Mouse (Mus musculus) heart, adult 2 months (tissue): ENCODE measurements around the gene Zfyve1. TPM values are rescaled to one million over a fixed set of nuclear protein-coding genes. Genes with fewer than 3 reads are reported as not detected.

ENCODE experiments used
- DNase-seq, 2 experiments: peaks; one replicate each; pipeline ENCODE4 v3.0.0; 2021
- H3K27ac ChIP-seq: fragments of 200-600 bp; 2 replicates; pipeline ENCODE4 v1.8.1; 2022
- H3K27me3 ChIP-seq: fragments of 200-500 bp; 2 replicates; pipeline ENCODE4 v1.6.1; 2012; ENCODE audit warnings: mild to moderate bottlenecking, low read length, inconsistent platforms, mixed read lengths; ENCODE audit not compliant: control insufficient read depth, insufficient read depth
- H3K36me3 ChIP-seq: fragments of 200-500 bp; 2 replicates; pipeline ENCODE4 v1.6.1; 2012; ENCODE audit warnings: low read length, inconsistent platforms; ENCODE audit not compliant: control insufficient read depth, insufficient read depth
- H3K4me1 ChIP-seq: fragments of 200-500 bp; 2 replicates; pipeline ENCODE4 v1.6.1; 2011; ENCODE audit warnings: low read length; ENCODE audit not compliant: control insufficient read depth, insufficient read depth
- H3K4me3 ChIP-seq: fragments of 200-600 bp; 2 replicates; pipeline ENCODE4 v1.8.1; 2022
- H3K79me2 ChIP-seq: fragments of 200-500 bp; replicated peaks from 2 replicates; pipeline ENCODE4 v1.6.1; 2012; ENCODE audit warnings: mild to moderate bottlenecking, inconsistent platforms, low read length, moderate library complexity, mixed read lengths; ENCODE audit not compliant: control insufficient read depth, insufficient read depth
- H3K9ac ChIP-seq: fragments of 200-500 bp; 2 replicates; pipeline ENCODE4 v1.6.1; 2012; ENCODE audit warnings: low read depth, mild to moderate bottlenecking, control low read depth, inconsistent platforms, low read length, mixed read lengths
- CTCF ChIP-seq: fragments of 200-600 bp; IDR thresholded peaks from 2 replicates; pipeline ENCODE4 v1.8.1; 2022; ENCODE audit warnings: antibody characterized with exemption, mild to moderate bottlenecking, moderate library complexity
- EP300 ChIP-seq: fragments of 200-500 bp; IDR thresholded peaks from 2 replicates; pipeline ENCODE4 v1.6.1; 2011; ENCODE audit warnings: low read depth, low read length, control low read depth; ENCODE audit not compliant: insufficient read depth
- POLR2A ChIP-seq: fragments of 200-500 bp; IDR thresholded peaks from 2 replicates; pipeline ENCODE4 v1.6.1; 2011; ENCODE audit warnings: mild to moderate bottlenecking, low read depth, low read length, control low read depth; ENCODE audit not compliant: insufficient read depth
- WGBS: fragments of 180-500 bp; shearing (Covaris S2); methylation state at CpG from one replicate; pipeline ENCODE4 v1.1.7; 2018; 5-methylcytosine and 5-hydroxymethylcytosine counted together
- intact Hi-C: fragments of 180-260 bp; cut with DNase I; formaldehyde crosslinking; loops from one replicate; pipeline ENCODE4 v1.15.1; 2025
- polyA plus RNA-seq: library from polyadenylated mRNA; depleted of rRNA; stranded (reverse); fragments of >200 nt; gene quantifications from 2 replicates; pipeline ENCODE4 v1.2.3, GENCODE M21; 2012
- total RNA-seq, 2 experiments: library from RNA; stranded (reverse); gene quantifications; 2 replicates each; pipeline ENCODE4 v1.2.3; 2021

Gene Zfyve1
- total and polyA plus RNA-seq, 3 experiments: 10.0 to 15.3 (median 13.4) TPM

GRCm38 (mm10) chr12:83591754-83592501 is 5.1 kb downstream of the Zfyve1 start:
- WGBS: 50% methylated on average over 8 of the region's 8 CpGs

GRCm38 (mm10) chr12:83586628-83587027 is 10.4 kb downstream of the Zfyve1 start:
- H3K36me3 ChIP-seq: peaks cover 2% of the 10 kb centered on the region
- no peak overlapping the region for H3K27ac ChIP-seq
- DNase-seq: no peak
- intact Hi-C loops: no loop called here
- no peak for TF ChIP-seq CTCF
- TF ChIP-seq EP300: no peak
- no peak for TF ChIP-seq POLR2A
- H3K9ac ChIP-seq: no peak overlapping the region
- WGBS: 96% methylated on average over 5 of the region's 5 CpGs
- no peak overlapping the region for H3K4me3 ChIP-seq
- 0 out of 2 replicates have a peak, but pooled peaks cover 3% of the 10 kb centered on the region for H3K79me2 ChIP-seq
- no peaks in the 10 kb centered on the region for H3K27me3 ChIP-seq
- peaks cover 1% of the 10 kb centered on the region; the same call in 1 of the 2 replicates for H3K4me1 ChIP-seq

More at GRCm38 (mm10) chr12:83591754-83592501, 5.1 kb downstream of the Zfyve1 start:
- H3K27me3 ChIP-seq: no peaks in the 10 kb centered on the region
- H3K9ac ChIP-seq: no peak overlapping the region
- H3K27ac ChIP-seq: no peak overlapping the region
- peaks cover 15% of the 10 kb centered on the region for H3K36me3 ChIP-seq
- DNase-seq: no peak
- H3K4me1 ChIP-seq: no peaks in the 10 kb centered on the region; the same call in 1 of the 2 replicates
- peaks cover 5% of the 10 kb centered on the region; the same call in 1 of the 2 replicates for H3K79me2 ChIP-seq
- intact Hi-C loops: no loop called here
- no peak for TF ChIP-seq POLR2A
- no peak for TF ChIP-seq EP300
- TF ChIP-seq CTCF: no peak
- no peak overlapping the region for H3K4me3 ChIP-seq

- Histone ChIP-seq H3K9ac (no peak overlapping the region), H3K79me2 (0 out of 2 replicates have a peak, but pooled peaks cover under 1% of the 10 kb centered on the region), H3K4me1 (peaks cover 6% of the 10 kb centered on the region), H3K27me3 (no peaks in the 10 kb centered on the region), H3K4me3 (no peak overlapping the region), H3K36me3 (peaks cover 8% of the 10 kb centered on the region), H3K27ac (no peak overlapping the region)
- TF ChIP-seq CTCF (no peak), EP300 (no peak), POLR2A (no peak)
- WGBS: 91% methylated on average over 4 of the region's 4 CpGs
- DNase-seq: no peak
- intact Hi-C loops: loop anchor here (5.0 kb wide), 1 partner anchor 60 kb away; the partner anchor contains the start of gene Dcaf4
Observed at GRCm38 (mm10) chr12:83582747-83583146, 14.3 kb downstream of the Zfyve1 start.

GRCm38 (mm10) chr12:83582106-83582505 is 14.9 kb downstream of the Zfyve1 start:
- intact Hi-C loops: loop anchor here (5.0 kb wide), 1 partner anchor 60 kb away; the partner anchor contains the start of gene Dcaf4
- TF ChIP-seq POLR2A: no peak
- TF ChIP-seq CTCF: no peak
- TF ChIP-seq EP300: no peak
- Histone ChIP-seq H3K9ac (no peak overlapping the region), H3K4me3 (no peak overlapping the region), H3K4me1 (peaks cover 6% of the 10 kb centered on the region), H3K27ac (no peak overlapping the region), H3K27me3 (no peaks in the 10 kb centered on the region), H3K79me2 (no peaks in the 10 kb centered on the region), H3K36me3 (peaks cover 8% of the 10 kb centered on the region)
- no peak for DNase-seq
- 47% methylated on average over 4 of the region's 4 CpGs for WGBS

- TF ChIP-seq POLR2A: no peak
- no peak for TF ChIP-seq EP300
- TF ChIP-seq CTCF: no peak
- Histone ChIP-seq H3K4me1 (peaks cover 6% of the 10 kb centered on the region), H3K79me2 (no peaks in the 10 kb centered on the region; the same call in 1 of the 2 replicates), H3K27me3 (no peaks in the 10 kb centered on the region), H3K4me3 (no peak overlapping the region), H3K36me3 (peaks cover 8% of the 10 kb centered on the region), H3K27ac (no peak overlapping the region), H3K9ac (no peak overlapping the region)
- DNase-seq: no peak
- intact Hi-C loops: loop anchor here (5.0 kb wide), 1 partner anchor 58 kb away; the partner anchor contains the start of gene Dcaf4
- WGBS: 86% methylated on average over 3 of the region's 3 CpGs
Observed at GRCm38 (mm10) chr12:83580283-83580682, 16.7 kb downstream of the Zfyve1 start.

GRCm38 (mm10) chr12:83578896-83579569 is 18.0 kb downstream of the Zfyve1 start:
- Histone ChIP-seq H3K27ac (no peak overlapping the region), H3K9ac (no peak overlapping the region), H3K79me2 (no peaks in the 10 kb centered on the region; the same call in 1 of the 2 replicates), H3K4me1 (peaks cover 6% of the 10 kb centered on the region), H3K36me3 (peaks cover 8% of the 10 kb centered on the region), H3K27me3 (no peaks in the 10 kb centered on the region), H3K4me3 (no peak overlapping the region)
- TF ChIP-seq EP300 (no peak), POLR2A (no peak), CTCF (no peak)
- DNase-seq: peak; percentile 24 to 43
- intact Hi-C loops: no loop called here
- WGBS: 37% methylated on average over 3 of the region's 3 CpGs
